Mouse (Mus musculus): ENCODE measurements around the gene Hist1h1b. TPM values are rescaled to one million over a fixed set of nuclear protein-coding genes. Genes with fewer than 3 reads are reported as not detected.
"Not testable (repeated sequence)": the region's sequence is repeated elsewhere in the genome, so short reads cannot be mapped to it uniquely, and the experiment has no call there.

The Hist1h1b gene
- polyA plus RNA-seq, 1 experiment from 2014 or later = 21.2 TPM

DNA sequence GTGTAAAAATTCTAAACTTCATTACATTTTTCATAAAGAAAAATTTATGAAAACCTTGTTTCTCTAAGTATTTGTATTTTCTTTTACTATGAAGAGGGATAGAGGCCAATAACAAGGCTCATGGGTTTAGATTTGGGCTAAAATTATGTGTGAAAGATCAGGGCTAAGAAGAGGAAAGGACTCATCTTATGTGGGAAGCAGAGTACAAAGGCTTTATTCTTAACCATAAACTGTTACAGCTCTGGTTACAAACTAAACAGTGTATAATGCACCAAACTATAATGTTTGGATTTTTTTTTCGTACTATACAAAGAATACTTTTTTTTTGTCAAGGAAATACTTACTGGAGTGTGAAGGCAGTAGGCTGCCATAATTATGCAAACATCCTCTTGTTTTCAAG is 24.7 kb downstream of the Hist1h1b start:
- H3K4me3 ChIP-seq (ENCODE audit: low read depth, low read length) = no peak overlapping the region
- no peak overlapping the region for H3K4me2 ChIP-seq (ENCODE audit: low read depth, severe bottlenecking)
- ATAC-seq (ENCODE audit: insufficient number of reproducible peaks, low FRiP score, low TSS enrichment, low read depth) (no peak), DNase-seq (ENCODE audit: low spot score) (no peak)
- no peak overlapping the region for H3K27ac ChIP-seq (replicated peaks; ENCODE audit: low read depth, low read length)
- H3K4me1 ChIP-seq (ENCODE audit: control insufficient read depth, insufficient read depth, low read length) = no peaks in the 10 kb centered on the region
- no peak overlapping the region for H3K9ac ChIP-seq (ENCODE audit: low read length)
- H3K27me3 ChIP-seq (ENCODE audit: control insufficient read depth, insufficient read depth, low read length) = no peaks in the 10 kb centered on the region
- WGBS = 83% methylated on average over 1 of the region's 1 CpGs
- H3K9me3 ChIP-seq (ENCODE audit: control insufficient read depth, low read length) = no peaks in the 10 kb centered on the region
- H3K36me3 ChIP-seq (ENCODE audit: control insufficient read depth, insufficient read depth, low read length) = no peaks in the 10 kb centered on the region; the same call in 1 of the 2 replicates

DNA sequence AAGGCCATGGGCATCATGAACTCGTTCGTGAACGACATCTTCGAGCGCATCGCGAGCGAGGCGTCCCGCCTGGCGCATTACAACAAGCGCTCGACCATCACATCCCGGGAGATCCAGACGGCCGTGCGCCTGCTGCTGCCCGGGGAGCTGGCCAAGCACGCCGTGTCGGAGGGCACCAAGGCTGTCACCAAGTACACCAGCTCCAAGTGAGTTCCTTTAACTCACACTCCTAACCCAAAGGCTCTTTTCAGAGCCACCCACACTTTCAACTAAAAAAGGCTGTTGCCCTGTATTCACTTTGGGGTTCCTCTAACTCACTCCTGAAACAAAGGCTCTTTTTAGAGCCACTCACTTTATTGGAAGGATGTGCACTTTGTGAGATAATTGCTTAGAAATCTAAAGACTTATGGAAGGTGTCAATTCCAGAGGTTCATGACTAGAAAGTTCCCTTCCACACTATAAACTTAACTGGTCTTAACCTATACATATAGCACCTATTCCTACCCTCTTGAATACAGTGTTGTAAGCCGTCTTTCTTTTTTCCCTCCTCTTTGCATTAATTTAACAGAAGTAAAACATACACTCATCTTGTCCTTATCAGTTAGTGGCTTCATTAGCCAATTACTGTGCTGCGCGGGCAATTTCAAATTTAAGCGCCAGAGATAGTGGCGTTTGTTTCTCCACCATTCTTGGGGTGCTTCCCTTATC is 26.0 kb downstream of the Hist1h1b start:
- under 1% methylated on average over 19 of the region's 26 CpGs for WGBS
- H3K36me3 ChIP-seq (ENCODE audit: control insufficient read depth, insufficient read depth, low read length); H3K9me3 ChIP-seq (ENCODE audit: control insufficient read depth, low read length); H3K27me3 ChIP-seq (ENCODE audit: control insufficient read depth, insufficient read depth, low read length); H3K4me1 ChIP-seq (ENCODE audit: control insufficient read depth, insufficient read depth, low read length); ATAC-seq (ENCODE audit: insufficient number of reproducible peaks, low FRiP score, low TSS enrichment, low read depth): not testable (repeated sequence)
- Histone ChIP-seq H3K4me3 (ENCODE audit: low read depth, low read length) (peak overlapping the region; percentile 35), H3K27ac (replicated peaks; ENCODE audit: low read depth, low read length) (peak overlapping the region; percentile 83), H3K9ac (ENCODE audit: low read length) (peak overlapping the region; percentile 59), H3K4me2 (ENCODE audit: low read depth, severe bottlenecking) (peak overlapping the region; percentile 52)
- peak; percentile 53 for DNase-seq (ENCODE audit: low spot score)

DNA sequence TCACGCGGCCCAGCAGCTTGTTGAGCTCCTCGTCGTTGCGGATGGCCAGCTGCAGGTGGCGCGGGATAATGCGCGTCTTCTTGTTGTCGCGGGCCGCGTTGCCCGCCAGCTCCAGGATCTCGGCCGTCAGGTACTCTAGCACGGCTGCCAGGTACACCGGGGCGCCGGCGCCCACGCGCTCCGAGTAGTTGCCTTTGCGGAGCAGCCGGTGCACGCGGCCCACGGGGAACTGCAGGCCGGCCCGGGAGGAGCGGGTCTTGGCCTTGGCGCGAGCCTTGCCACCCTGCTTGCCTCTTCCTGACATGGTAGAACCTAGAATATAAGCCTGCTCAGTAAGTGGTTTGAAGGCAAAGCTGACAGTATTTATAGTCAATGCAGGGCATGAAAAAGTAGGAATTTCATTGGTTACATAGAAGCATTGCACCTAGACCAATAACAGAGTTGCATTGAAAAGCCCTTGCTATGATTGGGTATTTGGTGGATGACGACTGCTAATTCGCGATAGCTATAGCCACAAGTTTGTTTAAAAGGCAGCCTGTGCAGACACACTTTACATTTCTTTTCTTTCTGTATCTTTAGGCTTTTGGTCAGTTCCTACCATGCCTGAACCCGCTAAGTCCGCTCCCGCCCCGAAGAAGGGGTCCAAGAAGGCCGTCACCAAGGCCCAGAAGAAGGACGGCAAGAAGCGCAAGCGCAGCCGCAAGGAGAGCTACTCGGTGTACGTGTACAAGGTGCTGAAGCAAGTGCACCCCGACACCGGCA is 26.7 kb downstream of the Hist1h1b start, which contains the start of the genes Hist1h2ak and Hist1h2bn:
Gene Hist1h2ak, minus strand, starts transcription at position 304 of the 762 bp plus-strand sequence.
Gene Hist1h2bn, plus strand, starts transcription at position 600 of the 762 bp plus-strand sequence.
- H3K4me2 ChIP-seq (ENCODE audit: low read depth, severe bottlenecking) = peak within 1 kb of the TSS; percentile 55
- H3K9ac ChIP-seq (ENCODE audit: low read length) = peak within 1 kb of the TSS; percentile 67
- H3K4me1 ChIP-seq (ENCODE audit: control insufficient read depth, insufficient read depth, low read length); H3K36me3 ChIP-seq (ENCODE audit: control insufficient read depth, insufficient read depth, low read length); H3K9me3 ChIP-seq (ENCODE audit: control insufficient read depth, low read length); H3K27me3 ChIP-seq (ENCODE audit: control insufficient read depth, insufficient read depth, low read length): not testable (repeated sequence)
- DNase-seq (ENCODE audit: low spot score) (peak; percentile 82), ATAC-seq (ENCODE audit: insufficient number of reproducible peaks, low FRiP score, low TSS enrichment, low read depth) (peak; percentile 92)
- H3K4me3 ChIP-seq (ENCODE audit: low read depth, low read length) = peak within 1 kb of the TSS; percentile 35
- under 1% methylated on average over 40 of the region's 50 CpGs for WGBS
- peak within 1 kb of the TSS; percentile 92 for H3K27ac ChIP-seq (replicated peaks; ENCODE audit: low read depth, low read length)

- Histone ChIP-seq H3K4me1 (ENCODE audit: control insufficient read depth, insufficient read depth, low read length) (no peaks in the 10 kb centered on the region), H3K9me3 (ENCODE audit: control insufficient read depth, low read length) (no peaks in the 10 kb centered on the region), H3K9ac (ENCODE audit: low read length) (peak overlapping the region; percentile 67), H3K4me3 (ENCODE audit: low read depth, low read length) (peak overlapping the region; percentile 35), H3K27ac (replicated peaks; ENCODE audit: low read depth, low read length) (peak overlapping the region; percentile 92), H3K4me2 (ENCODE audit: low read depth, severe bottlenecking) (peak overlapping the region; percentile 55), H3K27me3 (ENCODE audit: control insufficient read depth, insufficient read depth, low read length) (no peaks in the 10 kb centered on the region), H3K36me3 (ENCODE audit: control insufficient read depth, insufficient read depth, low read length) (no peaks in the 10 kb centered on the region)
- no peak for ATAC-seq (ENCODE audit: insufficient number of reproducible peaks, low FRiP score, low TSS enrichment, low read depth)
- 5% methylated on average over 10 of the region's 10 CpGs for WGBS
- no peak for DNase-seq (ENCODE audit: low spot score)
These were observed 27.3 kb downstream of the Hist1h1b start for GRCm38 (mm10) chr13:21753051-21753523.

GRCm38 (mm10) chr13:21752356-21752755 is 28.1 kb downstream of the Hist1h1b start:
- Histone ChIP-seq H3K4me1 (ENCODE audit: control insufficient read depth, insufficient read depth, low read length) (no peaks in the 10 kb centered on the region), H3K27ac (replicated peaks; ENCODE audit: low read depth, low read length) (peak overlapping the region; percentile 92), H3K4me2 (ENCODE audit: low read depth, severe bottlenecking) (peak overlapping the region; percentile 55; the same call in 1 of the 2 replicates), H3K9me3 (ENCODE audit: control insufficient read depth, low read length) (no peaks in the 10 kb centered on the region), H3K9ac (ENCODE audit: low read length) (no peak overlapping the region), H3K36me3 (ENCODE audit: control insufficient read depth, insufficient read depth, low read length) (no peaks in the 10 kb centered on the region), H3K4me3 (ENCODE audit: low read depth, low read length) (no peak overlapping the region), H3K27me3 (ENCODE audit: control insufficient read depth, insufficient read depth, low read length) (no peaks in the 10 kb centered on the region)
- WGBS = 45% methylated on average over 3 of the region's 3 CpGs
- ATAC-seq (ENCODE audit: insufficient number of reproducible peaks, low FRiP score, low TSS enrichment, low read depth) = no peak
- peak; percentile 55 for DNase-seq (ENCODE audit: low spot score)

- DNase-seq (ENCODE audit: low spot score) (peak; percentile 23), ATAC-seq (ENCODE audit: insufficient number of reproducible peaks, low FRiP score, low TSS enrichment, low read depth) (no peak)
- Histone ChIP-seq H3K4me2 (ENCODE audit: low read depth, severe bottlenecking) (no peak overlapping the region), H3K27me3 (ENCODE audit: control insufficient read depth, insufficient read depth, low read length) (no peaks in the 10 kb centered on the region), H3K9ac (ENCODE audit: low read length) (no peak overlapping the region), H3K36me3 (ENCODE audit: control insufficient read depth, insufficient read depth, low read length) (no peaks in the 10 kb centered on the region), H3K27ac (replicated peaks; ENCODE audit: low read depth, low read length) (peak overlapping the region; percentile 92; the same call in 1 of the 2 replicates), H3K4me1 (ENCODE audit: control insufficient read depth, insufficient read depth, low read length) (no peaks in the 10 kb centered on the region), H3K4me3 (ENCODE audit: low read depth, low read length) (no peak overlapping the region), H3K9me3 (ENCODE audit: control insufficient read depth, low read length) (no peaks in the 10 kb centered on the region)
- WGBS = 89% methylated on average over 3 of the region's 3 CpGs
These were observed 28.6 kb downstream of the Hist1h1b start for GRCm38 (mm10) chr13:21751827-21752226.

DNA sequence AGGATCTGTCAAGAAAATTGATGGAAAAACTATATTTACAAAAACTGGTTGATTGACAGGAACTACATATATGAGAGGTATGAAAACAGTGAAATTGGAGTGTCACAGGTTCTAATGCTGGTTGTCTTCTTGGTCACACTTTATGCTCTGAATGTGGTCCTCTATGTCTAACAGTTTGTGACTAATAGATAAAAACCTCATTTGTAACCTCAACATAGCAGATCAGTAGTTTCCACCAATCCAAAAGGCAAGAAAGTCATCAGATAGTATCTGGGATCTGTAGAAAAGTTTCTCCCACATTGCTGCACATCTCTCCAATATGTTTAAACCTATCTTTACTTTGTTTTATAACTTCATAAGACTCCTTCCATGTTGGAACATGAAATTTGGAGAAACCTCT is 29.0 kb downstream of the Hist1h1b start:
- no peak overlapping the region for H3K9ac ChIP-seq (ENCODE audit: low read length)
- no peaks in the 10 kb centered on the region for H3K9me3 ChIP-seq (ENCODE audit: control insufficient read depth, low read length)
- H3K27ac ChIP-seq (replicated peaks; ENCODE audit: low read depth, low read length) = peak overlapping the region; percentile 53
- no peak for DNase-seq (ENCODE audit: low spot score)
- ATAC-seq (ENCODE audit: insufficient number of reproducible peaks, low FRiP score, low TSS enrichment, low read depth) = no peak
- no peaks in the 10 kb centered on the region for H3K4me1 ChIP-seq (ENCODE audit: control insufficient read depth, insufficient read depth, low read length)
- no peaks in the 10 kb centered on the region for H3K36me3 ChIP-seq (ENCODE audit: control insufficient read depth, insufficient read depth, low read length)
- H3K4me3 ChIP-seq (ENCODE audit: low read depth, low read length) = no peak overlapping the region
- H3K4me2 ChIP-seq (ENCODE audit: low read depth, severe bottlenecking) = no peak overlapping the region
- no peaks in the 10 kb centered on the region for H3K27me3 ChIP-seq (ENCODE audit: control insufficient read depth, insufficient read depth, low read length)

DNA sequence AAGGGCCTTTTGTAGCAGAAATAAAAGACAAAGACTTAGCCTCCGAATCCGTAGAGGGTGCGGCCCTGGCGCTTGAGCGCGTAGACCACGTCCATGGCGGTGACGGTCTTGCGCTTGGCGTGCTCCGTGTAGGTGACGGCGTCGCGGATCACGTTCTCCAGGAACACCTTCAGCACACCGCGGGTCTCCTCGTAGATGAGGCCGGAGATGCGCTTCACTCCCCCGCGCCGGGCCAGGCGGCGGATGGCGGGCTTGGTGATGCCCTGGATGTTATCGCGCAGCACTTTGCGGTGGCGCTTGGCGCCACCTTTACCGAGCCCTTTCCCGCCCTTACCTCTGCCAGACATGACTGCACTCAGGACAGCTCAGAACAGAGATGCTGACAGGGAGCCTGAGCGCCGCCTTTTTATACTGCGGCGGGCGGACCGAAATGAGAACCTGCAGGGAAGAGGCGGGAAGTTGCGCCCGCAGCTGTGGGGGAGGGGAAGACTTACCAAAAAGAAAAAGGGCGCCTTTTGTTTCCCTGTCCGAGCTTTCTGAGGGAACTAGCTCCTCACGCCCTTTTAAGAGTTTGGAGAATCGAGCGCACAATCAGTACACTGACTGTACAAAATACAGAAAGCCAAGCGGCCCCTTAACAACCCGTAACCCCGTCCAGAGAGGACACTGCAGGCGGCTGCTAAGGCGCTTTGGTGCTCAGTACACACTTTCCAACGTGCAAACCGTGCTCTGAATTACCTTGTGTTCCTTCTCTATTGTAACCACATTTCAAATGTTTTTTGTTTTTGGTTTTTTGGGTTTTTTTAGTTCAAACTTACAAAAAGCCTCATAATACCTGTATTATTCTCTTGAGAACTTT is 30.0 kb downstream of the Hist1h1b start, which contains the start of gene Hist1h4k:
Gene Hist1h4k, minus strand, starts transcription at position 347 of the 859 bp plus-strand sequence.
- Histone ChIP-seq H3K4me3 (ENCODE audit: low read depth, low read length) (peak within 1 kb of the TSS; percentile 56), H3K27ac (replicated peaks; ENCODE audit: low read depth, low read length) (peak within 1 kb of the TSS; percentile 98), H3K4me2 (ENCODE audit: low read depth, severe bottlenecking) (peak within 1 kb of the TSS; percentile 83), H3K9ac (ENCODE audit: low read length) (peak within 1 kb of the TSS; percentile 76)
- DNase-seq (ENCODE audit: low spot score) = peak; percentile 99
- under 1% methylated on average over 41 of the region's 56 CpGs for WGBS
- not testable (repeated sequence) for H3K36me3 ChIP-seq (ENCODE audit: control insufficient read depth, insufficient read depth, low read length); H3K9me3 ChIP-seq (ENCODE audit: control insufficient read depth, low read length); H3K27me3 ChIP-seq (ENCODE audit: control insufficient read depth, insufficient read depth, low read length); H3K4me1 ChIP-seq (ENCODE audit: control insufficient read depth, insufficient read depth, low read length)
- ATAC-seq (ENCODE audit: insufficient number of reproducible peaks, low FRiP score, low TSS enrichment, low read depth) = peak; percentile 88

All from limb, embryonic 11.5 days (tissue).